Mouse (Mus musculus) midbrain, embryonic 11.5 days (tissue): ENCODE measurements at regions not wholly inside any gene's neighbourhood (a gene's known extent, or its start where the extent isn't known, plus 50 kb on each side); places are given as distances from the start of the nearest gene placed in this dataset.

ENCODE experiments used
- ATAC-seq: fragments of 200-750 bp; cut with Nextera tagmentation; 2 replicates; pipeline ENCODE4 v1.8.0; 2017; ENCODE audit warnings: moderate TSS enrichment, moderate library complexity; ENCODE audit not compliant: low FRiP score
- DNase-seq: peaks from one replicate; pipeline ENCODE4 v3.0.0; 2015; ENCODE audit warnings: low spot score; ENCODE audit errors: missing footprints
- H3K27ac ChIP-seq: fragments of 300-500 bp; sonication (generic); 2 replicates; pipeline ENCODE4 v1.5.1; 2014; ENCODE audit warnings: low read depth, low read length
- H3K27me3 ChIP-seq: fragments of 300-500 bp; sonication (generic); 2 replicates; pipeline ENCODE4 v1.6.1; 2014; ENCODE audit warnings: mild to moderate bottlenecking, low read length, moderate library complexity, mixed read lengths; ENCODE audit not compliant: control insufficient read depth, insufficient read depth
- H3K36me3 ChIP-seq: fragments of 300-500 bp; sonication (generic); 2 replicates; pipeline ENCODE4 v1.6.1; 2014; ENCODE audit warnings: mild to moderate bottlenecking, low read length, moderate library complexity, mixed read lengths; ENCODE audit not compliant: control insufficient read depth, insufficient read depth
- H3K4me1 ChIP-seq: fragments of 300-500 bp; sonication (generic); 2 replicates; pipeline ENCODE4 v1.6.1; 2014; ENCODE audit warnings: low read length; ENCODE audit not compliant: control insufficient read depth, insufficient read depth
- H3K4me2 ChIP-seq: fragments of 300-500 bp; sonication (generic); 2 replicates; pipeline ENCODE4 v1.6.1; 2014; ENCODE audit warnings: mild to moderate bottlenecking, moderate library complexity
- H3K4me3 ChIP-seq: fragments of 300-500 bp; sonication (generic); 2 replicates; pipeline ENCODE4 v1.5.1; 2014; ENCODE audit warnings: low read depth, low read length
- H3K9ac ChIP-seq: fragments of 300-500 bp; sonication (generic); 2 replicates; pipeline ENCODE4 v1.6.1; 2014; ENCODE audit warnings: low read length
- H3K9me3 ChIP-seq: fragments of 300-500 bp; sonication (generic); 2 replicates; pipeline ENCODE4 v1.6.1; 2016; ENCODE audit warnings: low read length; ENCODE audit not compliant: control insufficient read depth
- WGBS: fragments of 180-500 bp; shearing (Covaris S2); extraction: QIAGEN DNeasy Blood & Tissue Kit; methylation state at CpG from one replicate; pipeline ENCODE4 v1.1.7; 2014; 5-methylcytosine and 5-hydroxymethylcytosine counted together

DNA sequence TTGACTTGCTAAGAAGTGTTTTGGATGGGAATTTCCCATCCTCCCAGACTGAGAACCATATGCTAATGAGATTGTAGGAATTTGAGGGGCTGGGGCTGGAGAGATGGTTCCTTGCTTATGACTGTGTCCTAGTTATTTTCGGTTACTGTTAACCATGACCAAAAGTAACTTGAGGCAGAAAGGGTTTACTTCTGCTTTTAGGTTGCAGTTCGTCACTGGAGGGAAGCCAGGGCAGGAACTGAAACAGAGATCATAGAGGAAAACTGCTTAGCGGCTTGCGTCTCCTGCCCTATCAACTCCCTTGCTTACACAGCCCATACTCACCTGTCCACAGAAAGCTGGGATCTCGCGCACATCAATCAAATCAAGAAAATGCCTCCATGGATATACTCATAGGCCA lies 475.8 kb upstream of the Gcfc2 start:
- Histone ChIP-seq H3K27me3 (no peaks in the 10 kb centered on the region), H3K4me3 (no peak overlapping the region), H3K9ac (no peak overlapping the region), H3K9me3 (no peaks in the 10 kb centered on the region), H3K36me3 (no peaks in the 10 kb centered on the region), H3K27ac (no peak overlapping the region), H3K4me1 (no peaks in the 10 kb centered on the region), H3K4me2 (no peak overlapping the region)
- DNase-seq (no peak), ATAC-seq (no peak)
- WGBS: 93% methylated on average over 6 of the region's 6 CpGs

GRCm38 (mm10) chr6:81448366-81448765 lies 475.1 kb upstream of the Gcfc2 start:
- no peak overlapping the region for H3K4me2 ChIP-seq
- H3K9me3 ChIP-seq: no peaks in the 10 kb centered on the region
- H3K4me1 ChIP-seq: no peaks in the 10 kb centered on the region
- no peak overlapping the region for H3K27ac ChIP-seq
- DNase-seq (no peak), ATAC-seq (no peak)
- 80% methylated on average over 3 of the region's 3 CpGs for WGBS
- H3K4me3 ChIP-seq: no peak overlapping the region
- no peaks in the 10 kb centered on the region for H3K27me3 ChIP-seq
- no peak overlapping the region for H3K9ac ChIP-seq
- no peaks in the 10 kb centered on the region for H3K36me3 ChIP-seq

DNA sequence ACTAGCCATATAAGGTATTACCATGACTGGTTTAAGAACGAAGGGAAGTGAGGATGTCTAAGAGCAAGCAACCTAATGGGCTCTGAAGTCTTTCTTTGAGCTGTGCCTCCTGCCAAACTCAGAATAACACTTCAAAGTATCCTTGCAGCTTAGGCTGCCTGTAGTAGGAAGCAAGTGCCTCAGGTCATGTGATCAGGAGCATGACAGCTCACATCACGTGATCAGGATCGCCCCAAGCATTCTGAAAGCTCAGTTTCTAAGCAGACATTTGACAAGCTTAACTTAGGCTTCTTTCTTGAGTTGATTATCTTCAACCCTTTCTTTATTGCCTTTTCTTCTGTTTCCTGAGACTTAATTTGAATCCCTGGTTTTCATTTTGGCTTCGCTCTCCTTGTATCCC lies 462.4 kb upstream of the Gcfc2 start:
- Histone ChIP-seq H3K4me1 (no peaks in the 10 kb centered on the region), H3K9me3 (no peaks in the 10 kb centered on the region), H3K36me3 (no peaks in the 10 kb centered on the region), H3K4me3 (no peak overlapping the region), H3K4me2 (no peak overlapping the region), H3K27ac (no peak overlapping the region), H3K9ac (no peak overlapping the region), H3K27me3 (no peaks in the 10 kb centered on the region)
- ATAC-seq (no peak), DNase-seq (no peak)
- 89% methylated on average over 4 of the region's 4 CpGs for WGBS

- Histone ChIP-seq H3K27me3 (no peaks in the 10 kb centered on the region), H3K4me3 (no peak overlapping the region), H3K36me3 (no peaks in the 10 kb centered on the region), H3K27ac (no peak overlapping the region), H3K9ac (no peak overlapping the region), H3K9me3 (no peaks in the 10 kb centered on the region), H3K4me1 (no peaks in the 10 kb centered on the region), H3K4me2 (no peak overlapping the region)
- DNase-seq (no peak), ATAC-seq (no peak)
- WGBS: 87% methylated on average over 1 of the region's 1 CpGs
Measured at GRCm38 (mm10) chr6:81464442-81464841, 459.0 kb upstream of the Gcfc2 start.

DNA sequence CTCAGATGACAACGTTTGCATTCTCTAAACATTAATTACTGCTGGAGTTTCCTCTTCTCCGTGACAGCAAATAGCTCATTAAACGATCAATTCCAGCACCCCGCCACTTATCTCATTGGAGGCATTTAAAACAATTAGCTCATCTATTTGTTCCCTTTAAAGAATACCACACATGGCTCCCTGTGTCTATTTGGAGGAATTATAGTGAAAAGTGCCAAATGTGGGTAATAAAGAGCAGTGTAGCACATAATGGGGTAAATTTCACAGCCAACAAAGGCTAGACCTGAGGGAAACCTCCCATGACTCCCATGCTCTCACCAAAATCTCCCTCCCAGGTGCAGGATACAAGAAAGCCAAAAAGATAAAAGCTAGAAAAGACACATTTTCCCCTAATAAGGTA lies 456.9 kb upstream of the Gcfc2 start:
- WGBS: 82% methylated on average over 4 of the region's 4 CpGs
- H3K36me3 ChIP-seq: no peaks in the 10 kb centered on the region
- no peak overlapping the region for H3K27ac ChIP-seq
- no peak for DNase-seq
- no peaks in the 10 kb centered on the region for H3K4me1 ChIP-seq
- ATAC-seq: no peak
- H3K27me3 ChIP-seq: no peaks in the 10 kb centered on the region
- no peaks in the 10 kb centered on the region for H3K9me3 ChIP-seq
- no peak overlapping the region for H3K4me3 ChIP-seq
- no peak overlapping the region for H3K4me2 ChIP-seq
- H3K9ac ChIP-seq: no peak overlapping the region

- no peak overlapping the region for H3K27ac ChIP-seq
- no peaks in the 10 kb centered on the region for H3K27me3 ChIP-seq
- no peaks in the 10 kb centered on the region for H3K9me3 ChIP-seq
- ATAC-seq: no peak
- no peak overlapping the region for H3K4me3 ChIP-seq
- no peak for DNase-seq
- H3K9ac ChIP-seq: no peak overlapping the region
- no peak overlapping the region for H3K4me2 ChIP-seq
- H3K4me1 ChIP-seq: no peaks in the 10 kb centered on the region
- WGBS: 84% methylated on average over 9 of the region's 9 CpGs
- no peaks in the 10 kb centered on the region for H3K36me3 ChIP-seq
Measured at GRCm38 (mm10) chr6:81471340-81471955, 452.0 kb upstream of the Gcfc2 start.

- no peaks in the 10 kb centered on the region for H3K27me3 ChIP-seq
- H3K36me3 ChIP-seq: no peaks in the 10 kb centered on the region
- H3K9me3 ChIP-seq: no peaks in the 10 kb centered on the region
- DNase-seq (no peak), ATAC-seq (no peak)
- no peak overlapping the region for H3K27ac ChIP-seq
- H3K4me1 ChIP-seq: no peaks in the 10 kb centered on the region
- no peak overlapping the region for H3K4me2 ChIP-seq
- H3K9ac ChIP-seq: no peak overlapping the region
- WGBS: 83% methylated on average over 3 of the region's 3 CpGs
- no peak overlapping the region for H3K4me3 ChIP-seq
Measured at GRCm38 (mm10) chr6:81472506-81472905, 451.0 kb upstream of the Gcfc2 start.

GRCm38 (mm10) chr6:81474786-81475185 lies 448.7 kb upstream of the Gcfc2 start:
- ATAC-seq: no peak
- no peak for DNase-seq
- H3K4me3 ChIP-seq: no peak overlapping the region
- H3K36me3 ChIP-seq: no peaks in the 10 kb centered on the region
- H3K4me1 ChIP-seq: no peaks in the 10 kb centered on the region
- no peaks in the 10 kb centered on the region for H3K27me3 ChIP-seq
- WGBS: 92% methylated on average over 1 of the region's 1 CpGs
- no peaks in the 10 kb centered on the region for H3K9me3 ChIP-seq
- H3K27ac ChIP-seq: no peak overlapping the region
- no peak overlapping the region for H3K9ac ChIP-seq
- H3K4me2 ChIP-seq: no peak overlapping the region

DNA sequence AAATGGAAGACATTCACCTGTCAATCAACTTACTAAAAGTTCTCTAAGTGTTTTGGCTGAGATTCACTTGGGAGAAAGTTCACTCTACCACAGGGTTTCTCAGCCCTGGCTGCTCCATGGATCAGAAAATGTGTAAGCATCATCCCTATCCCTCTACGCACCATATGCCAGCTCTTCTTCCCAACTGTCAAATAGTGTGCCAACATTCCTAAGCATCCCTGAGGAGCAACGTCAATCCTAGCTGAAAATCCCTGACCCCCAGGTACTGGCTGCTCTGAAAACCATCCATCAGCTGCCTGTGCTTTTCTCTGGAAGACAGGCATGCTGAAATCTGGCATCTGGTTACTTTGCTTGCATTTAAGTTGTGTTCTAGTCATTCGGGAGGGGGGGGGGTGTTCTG lies 436.5 kb upstream of the Gcfc2 start:
- Histone ChIP-seq H3K36me3 (no peaks in the 10 kb centered on the region), H3K9ac (no peak overlapping the region), H3K4me2 (no peak overlapping the region), H3K4me3 (no peak overlapping the region), H3K9me3 (no peaks in the 10 kb centered on the region), H3K4me1 (no peaks in the 10 kb centered on the region), H3K27me3 (no peaks in the 10 kb centered on the region), H3K27ac (no peak overlapping the region)
- 82% methylated on average over 3 of the region's 3 CpGs for WGBS
- ATAC-seq (no peak), DNase-seq (no peak)

- H3K27ac ChIP-seq: no peak overlapping the region
- no peak overlapping the region for H3K9ac ChIP-seq
- DNase-seq (no peak), ATAC-seq (no peak)
- no peaks in the 10 kb centered on the region for H3K4me1 ChIP-seq
- H3K4me3 ChIP-seq: no peak overlapping the region
- H3K4me2 ChIP-seq: no peak overlapping the region
- H3K36me3 ChIP-seq: no peaks in the 10 kb centered on the region
- H3K9me3 ChIP-seq: no peaks in the 10 kb centered on the region
- no peaks in the 10 kb centered on the region for H3K27me3 ChIP-seq
- 92% methylated on average over 7 of the region's 7 CpGs for WGBS
Measured at GRCm38 (mm10) chr6:81496239-81496638, 427.2 kb upstream of the Gcfc2 start.
